Mouse (Mus musculus): ENCODE results near the gene Tdrd9. TPM values are rescaled to one million over a fixed set of nuclear protein-coding genes. Genes with fewer than 3 reads are reported as not detected.
"Not testable (repeated sequence)": the region's sequence is repeated elsewhere in the genome, so short reads cannot be mapped to it uniquely, and the experiment has no call there.

The Tdrd9 gene
- polyA plus RNA-seq, 1 experiment from 2014 or later = 0.10 TPM

DNA sequence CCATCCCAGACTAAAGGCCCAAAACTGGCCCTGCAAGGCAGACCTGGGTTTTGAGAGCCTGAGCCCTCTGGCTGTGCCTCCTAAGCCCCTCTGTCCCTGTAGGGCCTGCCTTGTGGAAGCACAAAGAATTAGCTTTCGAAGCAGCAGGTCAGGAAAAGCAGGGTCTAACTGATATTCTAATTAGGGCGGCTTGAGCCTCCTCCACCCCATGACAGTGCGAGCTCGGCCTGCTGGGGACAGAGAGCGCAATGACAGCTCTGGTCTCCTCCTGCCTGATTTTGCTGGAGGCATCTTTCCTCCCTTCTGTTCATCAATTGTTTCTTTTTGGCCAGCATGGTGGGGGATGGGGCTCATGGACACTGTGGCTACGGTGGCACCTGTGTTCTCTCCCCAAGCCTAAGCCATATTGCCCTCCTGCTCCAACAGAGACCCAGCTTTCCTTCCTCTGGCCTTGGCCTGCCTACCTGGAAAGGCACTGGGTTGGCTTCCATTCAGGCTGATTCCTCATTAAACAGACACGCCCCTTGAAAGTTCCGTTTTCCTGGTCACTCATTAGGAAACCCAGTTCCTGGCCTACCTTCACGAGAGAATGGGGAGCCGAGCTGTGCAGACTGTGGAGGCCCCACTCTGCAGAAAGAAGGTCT, 27.8 kb upstream of the Tdrd9 start:
- H3K4me1 ChIP-seq (replicated peaks) = peaks cover 36% of the 10 kb centered on the region
- no peaks in the 10 kb centered on the region for H3K36me3 ChIP-seq
- peak overlapping the region; percentile 47 for H3K4me2 ChIP-seq
- ATAC-seq (replicated peaks; ENCODE audit: insufficient number of reproducible peaks, insufficient read depth, low FRiP score, low read depth) = no peak
- no peak overlapping the region; the same call in 1 of the 2 replicates for H3K9ac ChIP-seq
- H3K27ac ChIP-seq = peak overlapping the region; percentile 90
- peak overlapping the region; percentile 22 for H3K4me3 ChIP-seq
- no peaks in the 10 kb centered on the region for H3K27me3 ChIP-seq
- 65% methylated on average over 10 of the region's 10 CpGs for WGBS
- no peaks in the 10 kb centered on the region for H3K9me3 ChIP-seq (replicated peaks)

GRCm38 (mm10) chr12:111944065-111944987, 27.0 kb upstream of the Tdrd9 start:
- H3K27me3 ChIP-seq; H3K9me3 ChIP-seq (replicated peaks); H3K9ac ChIP-seq; H3K36me3 ChIP-seq: not testable (repeated sequence)
- WGBS = 43% methylated on average over 17 of the region's 20 CpGs
- Histone ChIP-seq H3K4me3 (peak overlapping the region; percentile 22), H3K27ac (peak overlapping the region; percentile 90), H3K4me1 (replicated peaks) (peaks cover 28% of the 10 kb centered on the region), H3K4me2 (peak overlapping the region; percentile 47)
- ATAC-seq (replicated peaks; ENCODE audit: insufficient number of reproducible peaks, insufficient read depth, low FRiP score, low read depth) = peak; percentile 67

- H3K9ac ChIP-seq = peak overlapping the region; percentile 29; the same call in 1 of the 2 replicates
- peak overlapping the region; percentile 90 for H3K27ac ChIP-seq
- peak; percentile 61 for ATAC-seq (replicated peaks; ENCODE audit: insufficient number of reproducible peaks, insufficient read depth, low FRiP score, low read depth)
- H3K27me3 ChIP-seq = no peaks in the 10 kb centered on the region
- H3K36me3 ChIP-seq = no peaks in the 10 kb centered on the region
- 8% methylated on average over 8 of the region's 8 CpGs for WGBS
- H3K4me2 ChIP-seq = peak overlapping the region; percentile 12
- H3K9me3 ChIP-seq (replicated peaks) = no peaks in the 10 kb centered on the region
- peaks cover 28% of the 10 kb centered on the region for H3K4me1 ChIP-seq (replicated peaks)
- H3K4me3 ChIP-seq = no peak overlapping the region
Observed at GRCm38 (mm10) chr12:111945115-111945514, 26.2 kb upstream of the Tdrd9 start.

- not testable (repeated sequence) for H3K36me3 ChIP-seq; H3K27me3 ChIP-seq; H3K4me3 ChIP-seq; H3K9ac ChIP-seq; H3K9me3 ChIP-seq (replicated peaks)
- Histone ChIP-seq H3K4me2 (peak overlapping the region; percentile 12; the same call in 1 of the 2 replicates), H3K4me1 (replicated peaks) (peaks cover 28% of the 10 kb centered on the region), H3K27ac (peak overlapping the region; percentile 90)
- ATAC-seq (replicated peaks; ENCODE audit: insufficient number of reproducible peaks, insufficient read depth, low FRiP score, low read depth) = peak; percentile 71
- 30% methylated on average over 12 of the region's 15 CpGs for WGBS
Observed at GRCm38 (mm10) chr12:111945765-111946655, 25.3 kb upstream of the Tdrd9 start.

- Histone ChIP-seq H3K4me1 (replicated peaks) (peaks cover 28% of the 10 kb centered on the region), H3K9me3 (replicated peaks) (no peaks in the 10 kb centered on the region), H3K27ac (peak overlapping the region; percentile 90), H3K4me3 (no peak overlapping the region), H3K36me3 (no peaks in the 10 kb centered on the region), H3K27me3 (no peaks in the 10 kb centered on the region), H3K9ac (no peak overlapping the region), H3K4me2 (0 out of 2 replicates have a peak overlapping the region, but pooled peaks have one; percentile 6)
- 0 out of 2 replicates have a peak, but pooled peaks have one; percentile 14 for ATAC-seq (replicated peaks; ENCODE audit: insufficient number of reproducible peaks, insufficient read depth, low FRiP score, low read depth)
- 25% methylated on average over 2 of the region's 2 CpGs for WGBS
Observed at GRCm38 (mm10) chr12:111946716-111947115, 24.6 kb upstream of the Tdrd9 start.

- Histone ChIP-seq H3K4me1 (replicated peaks) (peaks cover 7% of the 10 kb centered on the region), H3K36me3 (no peaks in the 10 kb centered on the region), H3K9me3 (replicated peaks) (no peaks in the 10 kb centered on the region), H3K4me2 (no peak overlapping the region), H3K27ac (no peak overlapping the region), H3K27me3 (no peaks in the 10 kb centered on the region), H3K4me3 (no peak overlapping the region), H3K9ac (no peak overlapping the region)
- no peak for ATAC-seq (replicated peaks; ENCODE audit: insufficient number of reproducible peaks, insufficient read depth, low FRiP score, low read depth)
- WGBS = 64% methylated on average over 5 of the region's 5 CpGs
Observed at GRCm38 (mm10) chr12:111950486-111950885, 20.9 kb upstream of the Tdrd9 start.

- WGBS = 51% methylated on average over 5 of the region's 5 CpGs
Observed at GRCm38 (mm10) chr12:111951701-111952100, 19.7 kb upstream of the Tdrd9 start.

GRCm38 (mm10) chr12:111956173-111956572, 15.2 kb upstream of the Tdrd9 start:
- Histone ChIP-seq H3K4me3 (no peak overlapping the region), H3K36me3 (peaks cover 21% of the 10 kb centered on the region)

More at GRCm38 (mm10) chr12:111951701-111952100, 19.7 kb upstream of the Tdrd9 start:
- ATAC-seq (replicated peaks; ENCODE audit: insufficient number of reproducible peaks, insufficient read depth, low FRiP score, low read depth) = no peak
- Histone ChIP-seq H3K27ac (no peak overlapping the region), H3K9me3 (replicated peaks) (no peaks in the 10 kb centered on the region), H3K4me1 (replicated peaks) (no peaks in the 10 kb centered on the region), H3K4me3 (no peak overlapping the region), H3K36me3 (no peaks in the 10 kb centered on the region), H3K4me2 (no peak overlapping the region), H3K9ac (no peak overlapping the region), H3K27me3 (no peaks in the 10 kb centered on the region)

GRCm38 (mm10) chr12:111958101-111958865, 13.1 kb upstream of the Tdrd9 start:
- Histone ChIP-seq H3K4me3 (no peak overlapping the region), H3K9ac (no peak overlapping the region), H3K4me1 (replicated peaks) (peaks cover 7% of the 10 kb centered on the region; the same call in 1 of the 2 replicates), H3K27ac (no peak overlapping the region), H3K27me3 (no peaks in the 10 kb centered on the region), H3K9me3 (replicated peaks) (no peaks in the 10 kb centered on the region), H3K36me3 (peaks cover 35% of the 10 kb centered on the region), H3K4me2 (no peak overlapping the region)
- ATAC-seq (replicated peaks; ENCODE audit: insufficient number of reproducible peaks, insufficient read depth, low FRiP score, low read depth) = peak; percentile 79; the same call in 1 of the 2 replicates
- 39% methylated on average over 9 of the region's 9 CpGs for WGBS

More at GRCm38 (mm10) chr12:111956173-111956572, 15.2 kb upstream of the Tdrd9 start:
- Histone ChIP-seq H3K4me1 (replicated peaks) (peaks cover 7% of the 10 kb centered on the region; the same call in 1 of the 2 replicates), H3K27ac (no peak overlapping the region), H3K9ac (no peak overlapping the region), H3K9me3 (replicated peaks) (no peaks in the 10 kb centered on the region), H3K4me2 (no peak overlapping the region), H3K27me3 (no peaks in the 10 kb centered on the region)
- no peak for ATAC-seq (replicated peaks; ENCODE audit: insufficient number of reproducible peaks, insufficient read depth, low FRiP score, low read depth)
- WGBS = 73% methylated on average over 5 of the region's 5 CpGs

DNA sequence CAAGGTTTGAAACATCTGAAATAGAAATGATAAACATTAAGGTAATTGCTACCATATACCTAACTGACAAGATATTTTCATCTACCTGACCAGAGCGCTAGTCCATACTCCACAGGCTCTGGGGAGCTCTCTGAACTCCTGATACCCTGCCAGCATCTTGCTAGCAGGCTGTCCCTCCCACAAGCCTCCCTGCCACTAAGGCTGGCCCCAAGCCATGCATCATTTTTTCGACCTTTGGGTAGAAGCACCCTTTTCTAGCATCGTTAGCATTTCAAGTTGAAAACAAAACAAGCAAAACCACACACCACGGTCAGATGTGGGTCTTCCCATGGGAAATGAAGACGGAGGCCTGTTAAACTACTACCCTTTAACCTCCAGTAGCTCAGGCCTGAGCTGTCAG, 8.0 kb upstream of the Tdrd9 start:
- WGBS = 82% methylated on average over 5 of the region's 5 CpGs
- H3K4me2 ChIP-seq = no peak overlapping the region
- peaks cover 30% of the 10 kb centered on the region for H3K4me1 ChIP-seq (replicated peaks)
- H3K4me3 ChIP-seq = no peak overlapping the region
- no peak overlapping the region for H3K9ac ChIP-seq
- H3K27ac ChIP-seq = no peak overlapping the region
- no peaks in the 10 kb centered on the region for H3K27me3 ChIP-seq
- ATAC-seq (replicated peaks; ENCODE audit: insufficient number of reproducible peaks, insufficient read depth, low FRiP score, low read depth) = no peak
- H3K36me3 ChIP-seq = peaks cover 39% of the 10 kb centered on the region
- H3K9me3 ChIP-seq (replicated peaks) = no peaks in the 10 kb centered on the region

Measured in heart, embryonic 15.5 days (tissue).